Comparison of ENCODE assay signal across 8 mouse cellular contexts in the genomic region with DNA sequence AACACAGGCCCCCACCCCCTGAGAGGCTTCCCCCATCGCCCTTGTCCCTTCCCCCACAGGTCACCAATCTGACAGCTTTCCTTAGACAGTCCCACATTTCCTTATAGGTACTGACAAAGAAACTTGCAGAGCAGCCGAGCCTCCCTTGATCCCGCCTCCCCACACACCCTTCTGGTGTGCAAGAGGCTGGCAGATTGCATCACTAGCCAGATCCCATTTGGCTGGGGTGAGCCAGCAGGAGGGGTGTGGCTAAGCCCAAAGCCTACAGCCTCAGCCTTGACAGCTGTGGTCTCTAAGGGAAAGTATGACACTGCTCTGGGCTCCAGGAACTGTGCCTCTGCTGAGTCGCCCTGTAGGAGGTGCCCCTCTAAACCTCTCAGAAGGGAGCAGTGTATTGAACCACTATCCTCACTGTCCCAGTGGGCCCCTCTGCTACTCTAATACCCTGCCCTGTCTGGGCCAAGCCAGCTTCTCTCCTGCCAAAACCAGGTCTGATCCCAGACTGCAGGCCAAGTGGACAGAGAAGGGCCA. TPM values are rescaled to one million over a fixed set of nuclear protein-coding genes. Genes with fewer than 3 reads are reported as not detected.
DNase-seq lines count a peak whose midpoint lies in the region; ATAC-seq and TF ChIP-seq lines count a peak whose summit lies in the region.

No protein-coding gene starts in this region.

- ATAC-seq in forebrain, embryonic 12.5 days (ENCODE audit: low FRiP score) = peak; percentile 88
- peak; percentile 58 for ATAC-seq in heart, embryonic 16.5 days (replicated peaks; ENCODE audit: extremely low read depth, insufficient read depth, low FRiP score)
- ATAC-seq in liver, embryonic 14.5 days (ENCODE audit: insufficient read depth) = peak; percentile 85
- ATAC-seq in neural tube, embryonic 11.5 days (ENCODE audit: insufficient read depth, low FRiP score, low TSS enrichment) = peak; percentile 77

- peak overlapping the region; percentile 92 for H3K27ac ChIP-seq in forebrain, embryonic 12.5 days
- peak overlapping the region; percentile 80 for H3K27ac ChIP-seq in heart, embryonic 16.5 days (ENCODE audit: low read length)
- H3K27ac ChIP-seq in liver, embryonic 14.5 days = peak overlapping the region; percentile 99
- H3K27ac ChIP-seq in neural tube, embryonic 11.5 days (ENCODE audit: low read depth, low read length) = peak overlapping the region; percentile 71

- WGBS in forebrain, embryonic 12.5 days = 3% methylated on average over 4 of the region's 4 CpGs
- 6% methylated on average over 4 of the region's 4 CpGs for WGBS in heart, embryonic 16.5 days
- WGBS in liver, embryonic 14.5 days (ENCODE audit: insufficient replicate concordance) = 6% methylated on average over 4 of the region's 4 CpGs
- 2% methylated on average over 4 of the region's 4 CpGs for WGBS in neural tube, embryonic 11.5 days

- H3K27me3 ChIP-seq in E14TG2a.4 (ENCODE audit: insufficient read depth, low read length) = no peaks in the 10 kb centered on the region
- no peaks in the 10 kb centered on the region for H3K27me3 ChIP-seq in forebrain, embryonic 12.5 days
- no peaks in the 10 kb centered on the region for H3K27me3 ChIP-seq in heart, embryonic 16.5 days (ENCODE audit: control insufficient read depth, insufficient read depth, low read length)
- H3K27me3 ChIP-seq in liver, embryonic 14.5 days (ENCODE audit: control insufficient read depth, insufficient read depth, low read length) = no peaks in the 10 kb centered on the region
- no peaks in the 10 kb centered on the region for H3K27me3 ChIP-seq in neural tube, embryonic 11.5 days (ENCODE audit: control insufficient read depth, insufficient read depth, low read length)

- peak; percentile 91 for DNase-seq in c-Kit-positive CD71-positive TER-119-negative erythroid progenitor cells, embryonic 14.5 days (ENCODE audit: low read depth)
- DNase-seq in kidney, postnatal 36 days = peak; percentile 51 to 63
- DNase-seq in liver, embryonic 14.5 days (ENCODE audit: low read depth in 3 of 3, low spot score in 3 of 3) = peak; percentile 92 to 95 (median 95)
- peak; percentile 74 for DNase-seq in neural tube, embryonic 11.5 days (ENCODE audit: low spot score)
- peak; percentile 79 for DNase-seq in thymus, postnatal 0 days (ENCODE audit: low spot score)

- peak overlapping the region; percentile 42; the same call in 1 of the 2 replicates for H3K9ac ChIP-seq in forebrain, embryonic 12.5 days
- peak overlapping the region; percentile 42; the same call in 1 of the 2 replicates for H3K9ac ChIP-seq in heart, embryonic 16.5 days (ENCODE audit: low read length)
- peak overlapping the region; percentile 90 for H3K9ac ChIP-seq in liver, embryonic 14.5 days (replicated peaks)
- peak overlapping the region; percentile 28; the same call in 1 of the 2 replicates for H3K9ac ChIP-seq in neural tube, embryonic 11.5 days (ENCODE audit: low read length)

- peak overlapping the region; percentile 51 for H3K4me3 ChIP-seq in E14TG2a.4 (replicated peaks; ENCODE audit: low read length)
- H3K4me3 ChIP-seq in forebrain, embryonic 12.5 days (replicated peaks) = peak overlapping the region; percentile 5; the same call in 1 of the 2 replicates
- no peak overlapping the region for H3K4me3 ChIP-seq in heart, embryonic 16.5 days (ENCODE audit: low read length)
- peak overlapping the region; percentile 37 to 57 for H3K4me3 ChIP-seq in liver, embryonic 14.5 days (ENCODE audit: insufficient read depth in 1 of 2, low read depth in 2 of 2, low read length in 2 of 2)
- H3K4me3 ChIP-seq in neural tube, embryonic 11.5 days (ENCODE audit: low read depth, low read length) = no peak overlapping the region

- no peaks in the 10 kb centered on the region for H3K9me3 ChIP-seq in E14TG2a.4 (ENCODE audit: low read length)
- H3K9me3 ChIP-seq in forebrain, embryonic 12.5 days = no peaks in the 10 kb centered on the region
- no peaks in the 10 kb centered on the region for H3K9me3 ChIP-seq in heart, embryonic 16.5 days (replicated peaks; ENCODE audit: control insufficient read depth, low read length)
- no peaks in the 10 kb centered on the region for H3K9me3 ChIP-seq in liver, embryonic 14.5 days (ENCODE audit: control insufficient read depth, low read length)
- H3K9me3 ChIP-seq in neural tube, embryonic 11.5 days (ENCODE audit: control insufficient read depth, low read length) = no peaks in the 10 kb centered on the region

- TF ChIP-seq EP300 in liver, embryonic 14.5 days (IDR thresholded peaks at IDR 0.05; ENCODE audit: low read depth) = peak; percentile 45; the same call in 1 of the 2 replicates

- peaks cover 88% of the 10 kb centered on the region for H3K36me3 ChIP-seq in E14TG2a.4 (ENCODE audit: insufficient read depth, low read length)
- peaks cover 15% of the 10 kb centered on the region for H3K36me3 ChIP-seq in forebrain, embryonic 12.5 days (replicated peaks)
- H3K36me3 ChIP-seq in heart, embryonic 16.5 days (ENCODE audit: control insufficient read depth, insufficient read depth) = no peaks in the 10 kb centered on the region
- H3K36me3 ChIP-seq in liver, embryonic 14.5 days (replicated peaks; ENCODE audit: control insufficient read depth, insufficient read depth, low read depth) = peaks cover 32% of the 10 kb centered on the region
- peaks cover 2% of the 10 kb centered on the region; the same call in 1 of the 2 replicates for H3K36me3 ChIP-seq in neural tube, embryonic 11.5 days (ENCODE audit: control insufficient read depth, insufficient read depth, low read length)

- peak overlapping the region; percentile 39 for H3K4me2 ChIP-seq in forebrain, embryonic 12.5 days
- H3K4me2 ChIP-seq in heart, embryonic 16.5 days (ENCODE audit: low read depth, low read length) = peak overlapping the region; percentile 40
- H3K4me2 ChIP-seq in liver, embryonic 14.5 days (ENCODE audit: low read depth) = peak overlapping the region; percentile 93
- H3K4me2 ChIP-seq in neural tube, embryonic 11.5 days (ENCODE audit: low read depth) = peak overlapping the region; percentile 22; the same call in 1 of the 2 replicates

- no peak for TF ChIP-seq CTCF in E14TG2a.4 (conservative IDR thresholded peaks at IDR 0.05; ENCODE audit: low read length)
- TF ChIP-seq CTCF in liver, embryonic 14.5 days (IDR thresholded peaks at IDR 0.05; ENCODE audit: low read depth) = peak; percentile 55

- peaks cover 97% of the 10 kb centered on the region for H3K4me1 ChIP-seq in E14TG2a.4 (replicated peaks; ENCODE audit: low read depth, low read length)
- H3K4me1 ChIP-seq in forebrain, embryonic 12.5 days = peaks cover 45% of the 10 kb centered on the region
- peaks cover 29% of the 10 kb centered on the region for H3K4me1 ChIP-seq in heart, embryonic 16.5 days (ENCODE audit: control insufficient read depth, insufficient read depth, low read length)
- peaks cover 44 to 52% of the 10 kb centered on the region in 2 experiments for H3K4me1 ChIP-seq in liver, embryonic 14.5 days (replicated peaks; ENCODE audit: control insufficient read depth in 2 of 2, insufficient read depth in 2 of 2, low read length in 1 of 2)
- peaks cover 28% of the 10 kb centered on the region for H3K4me1 ChIP-seq in neural tube, embryonic 11.5 days (ENCODE audit: control insufficient read depth, insufficient read depth, low read length)

RNA-seq across cellular contexts. Expression of a gene that starts 9.0 kb away (rescaled TPM):
- 34.7 and 37.6 TPM in 2 replicates for polyA plus RNA-seq in forebrain, embryonic 12.5 days (2016; fragmentation: Nextera tagmentation; extraction: Ambion mirVana)
- 14.4 TPM in 2 replicates for polyA plus RNA-seq in heart, embryonic 16.5 days (2015; fragmentation: Nextera tagmentation; extraction: Ambion mirVana)
- 40.0 and 40.9 TPM in 2 replicates for polyA plus RNA-seq in liver, embryonic 14.5 days (2012; rRNA removed)
- polyA plus RNA-seq in liver, embryonic 14.5 days (2014; fragmentation: Nextera tagmentation; extraction: Ambion mirVana) = 36.7 and 40.7 TPM in 2 replicates
- 37.3 and 38.1 TPM in 2 replicates for polyA plus RNA-seq in neural tube, embryonic 11.5 days (2014; fragmentation: Nextera tagmentation; extraction: Ambion mirVana)
- polyA plus RNA-seq in thymus, postnatal 0 days (2015; fragmentation: Nextera tagmentation; extraction: Ambion mirVana) = 15.0 and 16.7 TPM in 2 replicates

RNA-seq across cellular contexts. Expression of a gene that starts 46.2 kb away (rescaled TPM):
- polyA plus RNA-seq in forebrain, embryonic 12.5 days (2016; fragmentation: Nextera tagmentation; extraction: Ambion mirVana) = 0.31 TPM in 1 of 2 replicates, not detected in the other
- polyA plus RNA-seq in heart, embryonic 16.5 days (2015; fragmentation: Nextera tagmentation; extraction: Ambion mirVana) = not detected in 2 replicates
- 0.87 and 1.1 TPM in 2 replicates for polyA plus RNA-seq in liver, embryonic 14.5 days (2012; rRNA removed)
- polyA plus RNA-seq in liver, embryonic 14.5 days (2014; fragmentation: Nextera tagmentation; extraction: Ambion mirVana) = 1.3 and 1.4 TPM in 2 replicates
- polyA plus RNA-seq in neural tube, embryonic 11.5 days (2014; fragmentation: Nextera tagmentation; extraction: Ambion mirVana) = not detected in 2 replicates
- 0.13 and 0.22 TPM in 2 replicates for polyA plus RNA-seq in thymus, postnatal 0 days (2015; fragmentation: Nextera tagmentation; extraction: Ambion mirVana)

RNA-seq across cellular contexts. Expression of a gene that starts 51.1 kb away (rescaled TPM):
- polyA plus RNA-seq in forebrain, embryonic 12.5 days (2016; fragmentation: Nextera tagmentation; extraction: Ambion mirVana) = 49.1 and 65.9 TPM in 2 replicates
- polyA plus RNA-seq in heart, embryonic 16.5 days (2015; fragmentation: Nextera tagmentation; extraction: Ambion mirVana) = 31.2 and 33.1 TPM in 2 replicates
- polyA plus RNA-seq in liver, embryonic 14.5 days (2012; rRNA removed) = 20.8 and 23.0 TPM in 2 replicates
- 12.0 and 13.6 TPM in 2 replicates for polyA plus RNA-seq in liver, embryonic 14.5 days (2014; fragmentation: Nextera tagmentation; extraction: Ambion mirVana)
- 60.6 and 61.4 TPM in 2 replicates for polyA plus RNA-seq in neural tube, embryonic 11.5 days (2014; fragmentation: Nextera tagmentation; extraction: Ambion mirVana)
- 29.4 and 38.9 TPM in 2 replicates for polyA plus RNA-seq in thymus, postnatal 0 days (2015; fragmentation: Nextera tagmentation; extraction: Ambion mirVana)

Comparison
In these comparisons a context has a peak if more than half of its experiments do, and no peak if none do; other contexts are left out.
1. H3K4me3 ChIP-seq: peak in E14TG2a.4 (single experiment), forebrain, embryonic 12.5 days (single experiment) and liver, embryonic 14.5 days (2 of 2); none in heart, embryonic 16.5 days (single experiment) and neural tube, embryonic 11.5 days (single experiment).
2. H3K4me2 ChIP-seq: peak in every context shown above with its lines; median percentile 93 in liver, embryonic 14.5 days; 40 in heart, embryonic 16.5 days; 39 in forebrain, embryonic 12.5 days; 22 in neural tube, embryonic 11.5 days.
3. H3K9ac ChIP-seq: peak in every context shown above with its lines; median percentile 90 in liver, embryonic 14.5 days; 42 in forebrain, embryonic 12.5 days; 42 in heart, embryonic 16.5 days; 28 in neural tube, embryonic 11.5 days.
4. Peak in every context shown above with its lines, with median percentiles within 50 percentile points of each other: DNase-seq, ATAC-seq and H3K27ac ChIP-seq.